ENCODE assay signal across 23 mouse cellular contexts in genomic region chr5:90564161-90564560, GRCm38 (mm10). TPM values are rescaled to one million over a fixed set of nuclear protein-coding genes. Genes with fewer than 3 reads are reported as not detected.
"Had no signal": no experiment of that assay in that cellular context is flagged by ENCODE, and none has a peak within 500 bp of the region (broad histone marks: within the 10 kb centered on the region; RNA-seq: fewer than 3 reads in every experiment).

No protein-coding gene starts in this region.

- H3K36me3 ChIP-seq: intestine, embryonic 15.5 days; limb, embryonic 15.5 days; liver, embryonic 15.5 days; midbrain, embryonic 15.5 days; neural tube, embryonic 12.5 days had no signal

- DNase-seq: kidney, adult 18-20 months; kidney, postnatal 14 days; layer of hippocampus, postnatal 36 days; lung, embryonic 14.5 days; lung, postnatal 10 days; retina, postnatal 1 day; right cerebral cortex, postnatal 4 days; spleen, adult 18-20 months; thymus, adult 2 months; thymus, postnatal 25 days had no signal

- H3K27ac ChIP-seq: intestine, embryonic 15.5 days; limb, embryonic 15.5 days; liver, embryonic 15.5 days; macrophage; midbrain, embryonic 15.5 days; neural tube, embryonic 12.5 days had no signal

- H3K4me2 ChIP-seq: intestine, embryonic 15.5 days; limb, embryonic 15.5 days; liver, embryonic 15.5 days; lung, embryonic 14.5 days; midbrain, embryonic 11.5 days; midbrain, embryonic 15.5 days; neural tube, embryonic 12.5 days had no signal

- H3K4me1 ChIP-seq: limb, embryonic 15.5 days; megakaryocyte, embryonic 14.5 days; midbrain, embryonic 15.5 days; neural tube, embryonic 12.5 days had no signal

- ATAC-seq: intestine, embryonic 15.5 days; midbrain, embryonic 15.5 days had no signal

- H3K27me3 ChIP-seq: intestine, embryonic 15.5 days; limb, embryonic 15.5 days; liver, embryonic 15.5 days; megakaryocyte, embryonic 14.5 days; midbrain, embryonic 15.5 days; neural tube, embryonic 12.5 days had no signal

- H3K9me3 ChIP-seq: intestine, embryonic 15.5 days; limb, embryonic 15.5 days; liver, embryonic 15.5 days; megakaryocyte, embryonic 14.5 days; midbrain, embryonic 15.5 days; neural tube, embryonic 12.5 days had no signal

- H3K4me3 ChIP-seq: intestine, embryonic 15.5 days; limb, embryonic 15.5 days; liver, embryonic 15.5 days; megakaryocyte, embryonic 14.5 days; midbrain, embryonic 15.5 days; neural tube, embryonic 12.5 days had no signal

- H3K9ac ChIP-seq: intestine, embryonic 15.5 days; limb, embryonic 15.5 days; liver, embryonic 15.5 days; lung, embryonic 14.5 days; midbrain, embryonic 15.5 days; neural tube, embryonic 12.5 days had no signal

RNA-seq across cellular contexts. Expression of gene 5830473C10Rik, which starts 3.3 kb away (rescaled TPM):
- total RNA-seq: layer of hippocampus, postnatal 36 days; monocyte, adult 5-6 weeks; neutrophil, adult 5-6 weeks had no signal
- polyA plus RNA-seq: intestine, embryonic 15.5 days; limb, embryonic 11.5 days; limb, embryonic 15.5 days; macrophage; midbrain, embryonic 11.5 days; neural tube, embryonic 12.5 days; thymus, adult 2 months; urinary bladder, adult 2 months had no signal

RNA-seq across cellular contexts. Expression of gene Afm, which starts 45.4 kb away (rescaled TPM):
- total RNA-seq: layer of hippocampus, postnatal 36 days; left cerebral cortex, postnatal 14 days; monocyte, adult 5-6 weeks; neutrophil, adult 5-6 weeks had no signal
- polyA plus RNA-seq: limb, embryonic 11.5 days; limb, embryonic 15.5 days; lung, embryonic 14.5 days; macrophage; midbrain, embryonic 11.5 days; midbrain, embryonic 15.5 days; neural tube, embryonic 12.5 days; thymus, adult 2 months; urinary bladder, adult 2 months had no signal
